Mouse (Mus musculus) thymus, adult 2 months (tissue): ENCODE data around the gene Wnt5b.

Experiments used
- CTCF ChIP-seq: fragments of 200-500 bp; IDR thresholded peaks from 2 replicates; pipeline ENCODE4 v1.5.1; 2012; ENCODE audit warnings: mild to moderate bottlenecking, control low read depth, low read length, moderate library complexity, borderline replicate concordance; ENCODE audit not compliant: control insufficient read depth, poor library complexity, insufficient read depth; ENCODE audit errors: extremely low read depth
- POLR2A ChIP-seq: fragments of 200-500 bp; IDR thresholded peaks from 2 replicates; pipeline ENCODE4 v1.6.1; 2012; ENCODE audit warnings: mild to moderate bottlenecking, low read length, control low read depth, moderate library complexity; ENCODE audit not compliant: control insufficient read depth, poor library complexity, insufficient read depth; ENCODE audit errors: extremely low read depth

DNA sequence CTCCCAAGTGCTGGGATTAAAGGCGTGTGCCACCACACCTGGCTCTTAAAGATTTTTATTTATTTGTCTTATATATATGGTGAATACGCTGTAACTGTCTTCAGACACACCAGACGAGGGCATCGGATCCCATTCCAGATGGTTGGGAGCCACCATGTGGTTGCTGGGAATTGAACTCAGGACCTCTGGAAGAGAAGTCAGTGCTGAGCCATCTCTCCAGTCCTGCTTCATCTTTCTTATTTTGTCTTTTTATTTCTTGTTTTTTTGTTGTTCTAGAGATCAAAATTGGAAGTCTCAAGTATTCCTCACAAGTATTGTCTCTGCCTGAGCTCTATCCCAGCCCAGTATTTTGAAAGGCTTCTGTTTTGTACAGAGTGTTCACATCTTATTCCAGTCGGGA lies 123.8 kb downstream of the Wnt5b start:
- TF ChIP-seq CTCF (no peak), POLR2A (no peak)
